7 mouse cellular contexts compared by ENCODE assay signal in genomic region chr2:166806173-166806705, GRCm38 (mm10). TPM values are rescaled to one million over a fixed set of nuclear protein-coding genes. Genes with fewer than 3 reads are reported as not detected.
DNase-seq lines count a peak whose midpoint lies in the region; ATAC-seq and TF ChIP-seq lines count a peak whose summit lies in the region.

No protein-coding gene starts in this region.

- H3K4me1 ChIP-seq in lung, postnatal 0 days (ENCODE audit: insufficient read depth, low read depth, low read length) = peaks cover 3% of the 10 kb centered on the region; the same call in 1 of the 2 replicates
- peaks cover 12% of the 10 kb centered on the region for H3K4me1 ChIP-seq in embryonic facial prominence, embryonic 13.5 days
- peaks cover 15% of the 10 kb centered on the region for H3K4me1 ChIP-seq in limb, embryonic 12.5 days (replicated peaks)
- peaks cover 14% of the 10 kb centered on the region for H3K4me1 ChIP-seq in neural tube, embryonic 15.5 days

- TF ChIP-seq CTCF in lung, postnatal 0 days (IDR thresholded peaks at IDR 0.05) = no peak

- ATAC-seq in lung, postnatal 0 days = no peak
- ATAC-seq in embryonic facial prominence, embryonic 13.5 days (ENCODE audit: insufficient number of reproducible peaks, insufficient read depth, low FRiP score, low TSS enrichment, low read depth) = no peak
- ATAC-seq in limb, embryonic 12.5 days (ENCODE audit: insufficient number of reproducible peaks, insufficient read depth, low FRiP score, low TSS enrichment, low read depth) = 0 out of 2 replicates have a peak, but pooled peaks have one; percentile 4
- ATAC-seq in neural tube, embryonic 15.5 days (ENCODE audit: low FRiP score) = peak; percentile 2; the same call in 1 of the 2 replicates

- no peaks in the 10 kb centered on the region for H3K9me3 ChIP-seq in lung, postnatal 0 days (ENCODE audit: low read length)
- H3K9me3 ChIP-seq in embryonic facial prominence, embryonic 13.5 days = no peaks in the 10 kb centered on the region
- H3K9me3 ChIP-seq in limb, embryonic 12.5 days = no peaks in the 10 kb centered on the region
- no peaks in the 10 kb centered on the region for H3K9me3 ChIP-seq in neural tube, embryonic 15.5 days (replicated peaks)

- H3K27me3 ChIP-seq in lung, postnatal 0 days (replicated peaks; ENCODE audit: insufficient read depth, low read length) = no peaks in the 10 kb centered on the region
- H3K27me3 ChIP-seq in embryonic facial prominence, embryonic 13.5 days = no peaks in the 10 kb centered on the region
- no peaks in the 10 kb centered on the region; the same call in 1 of the 2 replicates for H3K27me3 ChIP-seq in limb, embryonic 12.5 days
- no peaks in the 10 kb centered on the region for H3K27me3 ChIP-seq in neural tube, embryonic 15.5 days (replicated peaks)

- peak overlapping the region; percentile 90 for H3K4me3 ChIP-seq in lung, postnatal 0 days (ENCODE audit: low read depth, low read length)
- peak overlapping the region; percentile 81 for H3K4me3 ChIP-seq in embryonic facial prominence, embryonic 13.5 days
- peak overlapping the region; percentile 85 for H3K4me3 ChIP-seq in limb, embryonic 12.5 days (replicated peaks)
- peak overlapping the region; percentile 81 for H3K4me3 ChIP-seq in neural tube, embryonic 15.5 days (replicated peaks)

- intact Hi-C loops in left cerebral cortex, postnatal 10 days (cut with DNase I) = no loop called here

- H3K4me2 ChIP-seq in lung, postnatal 0 days (replicated peaks; ENCODE audit: low read depth, low read length) = peak overlapping the region; percentile 86
- peak overlapping the region; percentile 89 for H3K4me2 ChIP-seq in embryonic facial prominence, embryonic 13.5 days
- H3K4me2 ChIP-seq in limb, embryonic 12.5 days = peak overlapping the region; percentile 91
- H3K4me2 ChIP-seq in neural tube, embryonic 15.5 days = peak overlapping the region; percentile 90

- no peak for TF ChIP-seq EP300 in lung, postnatal 0 days (IDR thresholded peaks at IDR 0.05)

- H3K9ac ChIP-seq in lung, postnatal 0 days (replicated peaks; ENCODE audit: low read depth) = peak overlapping the region; percentile 89
- H3K9ac ChIP-seq in embryonic facial prominence, embryonic 13.5 days = peak overlapping the region; percentile 84
- peak overlapping the region; percentile 81 for H3K9ac ChIP-seq in limb, embryonic 12.5 days (replicated peaks)
- H3K9ac ChIP-seq in neural tube, embryonic 15.5 days (replicated peaks) = peak overlapping the region; percentile 77

- H3K27ac ChIP-seq in lung, postnatal 0 days (ENCODE audit: low read length) = peak overlapping the region; percentile 96
- H3K27ac ChIP-seq in embryonic facial prominence, embryonic 13.5 days = peak overlapping the region; percentile 60; the same call in 1 of the 2 replicates
- peak overlapping the region; percentile 67; the same call in 1 of the 2 replicates for H3K27ac ChIP-seq in limb, embryonic 12.5 days
- H3K27ac ChIP-seq in neural tube, embryonic 15.5 days (replicated peaks) = peak overlapping the region; percentile 79

- DNase-seq in lung, postnatal 0 days (ENCODE audit: low spot score) = peak; percentile 31
- DNase-seq in lung, postnatal 4 days = no peak
- no peak for DNase-seq in urinary bladder, postnatal 36 days (ENCODE audit: low spot score in 2 of 2)
- no peak for DNase-seq in left cerebral cortex, postnatal 10 days (ENCODE audit: extremely low spot score in 1 of 2, low spot score in 2 of 2)

- H3K36me3 ChIP-seq in lung, postnatal 0 days (ENCODE audit: insufficient read depth, low read length) = no peaks in the 10 kb centered on the region
- no peaks in the 10 kb centered on the region for H3K36me3 ChIP-seq in embryonic facial prominence, embryonic 13.5 days
- H3K36me3 ChIP-seq in limb, embryonic 12.5 days = no peaks in the 10 kb centered on the region
- no peaks in the 10 kb centered on the region for H3K36me3 ChIP-seq in neural tube, embryonic 15.5 days

- WGBS in lung, postnatal 0 days = 12% methylated on average over 14 of the region's 14 CpGs
- WGBS in embryonic facial prominence, embryonic 13.5 days = 19% methylated on average over 14 of the region's 14 CpGs
- WGBS in limb, embryonic 12.5 days = 23% methylated on average over 14 of the region's 14 CpGs
- WGBS in neural tube, embryonic 15.5 days = 26% methylated on average over 14 of the region's 14 CpGs

RNA-seq across cellular contexts. Expression of gene Arfgef2, which starts 0.9 kb away (rescaled TPM):
- polyA plus RNA-seq in lung, postnatal 0 days (2015; fragmentation: Nextera tagmentation; extraction: Ambion mirVana) = 5.7 and 6.2 TPM in 2 replicates
- polyA plus RNA-seq in embryonic facial prominence, embryonic 13.5 days (2015; fragmentation: Nextera tagmentation; extraction: Ambion mirVana) = 3.5 and 3.7 TPM in 2 replicates
- 5.2 and 5.8 TPM in 2 replicates for polyA plus RNA-seq in limb, embryonic 12.5 days (2016; fragmentation: Nextera tagmentation; extraction: Ambion mirVana)
- 4.1 and 4.6 TPM in 2 replicates for polyA plus RNA-seq in neural tube, embryonic 15.5 days (2015; fragmentation: Nextera tagmentation; extraction: Ambion mirVana)
- total RNA-seq in left cerebral cortex, postnatal 10 days (2021) = 10 to 100 TPM; 39.5 to 44.2 TPM

RNA-seq across cellular contexts. Expression of gene Trp53rkb, which starts 13.9 kb away (rescaled TPM):
- 4.2 and 4.8 TPM in 2 replicates for polyA plus RNA-seq in lung, postnatal 0 days (2015; fragmentation: Nextera tagmentation; extraction: Ambion mirVana)
- polyA plus RNA-seq in embryonic facial prominence, embryonic 13.5 days (2015; fragmentation: Nextera tagmentation; extraction: Ambion mirVana) = 10.4 and 11.3 TPM in 2 replicates
- 8.8 and 14.2 TPM in 2 replicates for polyA plus RNA-seq in limb, embryonic 12.5 days (2016; fragmentation: Nextera tagmentation; extraction: Ambion mirVana)
- polyA plus RNA-seq in neural tube, embryonic 15.5 days (2015; fragmentation: Nextera tagmentation; extraction: Ambion mirVana) = 9.1 and 10.3 TPM in 2 replicates
- 1 to 10 TPM; 6.5 to 8.8 TPM for total RNA-seq in left cerebral cortex, postnatal 10 days (2021)

Comparison
In these comparisons a context has a peak if more than half of its experiments do, and no peak if none do; other contexts are left out.
1. ATAC-seq: peak in limb, embryonic 12.5 days (single experiment) and neural tube, embryonic 15.5 days (single experiment); none in lung, postnatal 0 days (single experiment) and embryonic facial prominence, embryonic 13.5 days (single experiment).
2. Peak in every context shown above with its lines, with median percentiles within 50 percentile points of each other: H3K27ac ChIP-seq, H3K4me2 ChIP-seq, H3K4me3 ChIP-seq and H3K9ac ChIP-seq.